Mouse (Mus musculus) G1E (cell line): Measurements from ENCODE around the gene Tent5c.

Experiments used
- CTCF ChIP-seq: IDR thresholded peaks from 2 replicates; pipeline ENCODE4 v1.5.1; 2012; ENCODE audit warnings: low read depth, low read length, inconsistent platforms, mixed read lengths
- GATA1 ChIP-seq: IDR thresholded peaks from 2 replicates; pipeline ENCODE4 v1.6.1; 2012; ENCODE audit warnings: borderline replicate concordance, low read length, inconsistent platforms, mixed read lengths
- POLR2AphosphoS5 ChIP-seq: IDR thresholded peaks from 2 replicates; pipeline ENCODE4 v1.6.1; 2012; ENCODE audit warnings: low read depth, low read length, inconsistent platforms; ENCODE audit not compliant: insufficient replicate concordance
- TAL1 ChIP-seq: conservative IDR thresholded peaks from 2 replicates; pipeline ENCODE4 v1.6.1; 2012; ENCODE audit warnings: low read depth, low read length, inconsistent platforms, mixed read lengths

DNA sequence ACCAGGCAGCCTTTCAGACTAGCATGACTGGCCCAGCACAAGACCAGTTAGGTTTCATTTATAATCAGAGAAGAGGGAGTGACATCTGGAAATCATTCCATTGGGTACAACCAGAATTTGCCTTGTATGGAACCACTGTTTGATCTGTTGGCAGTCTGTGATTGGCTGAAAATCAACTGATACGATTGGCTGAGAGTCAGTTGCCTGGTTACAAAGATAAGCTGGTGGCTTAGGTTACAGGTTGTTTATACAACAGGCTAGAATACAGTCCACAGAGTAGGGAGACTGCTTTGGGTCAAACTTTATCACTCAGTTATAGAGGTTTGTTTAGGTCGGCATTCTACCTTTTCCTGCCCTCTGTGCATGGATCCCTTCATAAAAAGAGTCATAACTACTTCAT is 17.6 kb upstream of the Tent5c start:
- TF ChIP-seq CTCF (no peak), GATA1 (no peak), POLR2AphosphoS5 (no peak), TAL1 (no peak)
